Mouse (Mus musculus): ENCODE results near the gene Kdm4b. TPM values are rescaled to one million over a fixed set of nuclear protein-coding genes. Genes with fewer than 3 reads are reported as not detected.

Kdm4b gene
- polyA plus RNA-seq, 2 experiments from 2014 or later, result 6.4 to 6.8 TPM

GRCm38 (mm10) chr17:56348586-56348985 lies 22.7 kb downstream of the Kdm4b start:
- no peak for ATAC-seq

DNA sequence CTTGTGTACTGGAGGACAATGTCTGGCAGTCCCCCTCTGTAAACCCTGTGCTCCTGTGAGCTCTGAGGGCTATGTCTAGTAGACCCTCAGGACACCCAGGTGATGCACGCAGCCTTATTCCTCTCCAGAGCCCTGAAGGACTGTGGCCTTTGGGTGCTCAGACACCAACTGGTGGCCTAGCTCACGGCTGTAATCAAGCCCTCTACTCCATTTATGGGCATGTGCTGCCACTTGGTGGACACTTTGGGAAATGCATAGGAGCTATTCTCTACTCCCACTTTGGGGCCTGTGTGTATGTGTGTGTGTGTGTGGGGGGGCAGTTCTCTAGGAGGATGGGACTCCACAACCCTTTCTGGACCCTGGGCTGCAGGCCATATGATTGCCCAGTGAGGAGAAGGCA lies 24.8 kb downstream of the Kdm4b start:
- ATAC-seq, result peak; percentile 78

DNA sequence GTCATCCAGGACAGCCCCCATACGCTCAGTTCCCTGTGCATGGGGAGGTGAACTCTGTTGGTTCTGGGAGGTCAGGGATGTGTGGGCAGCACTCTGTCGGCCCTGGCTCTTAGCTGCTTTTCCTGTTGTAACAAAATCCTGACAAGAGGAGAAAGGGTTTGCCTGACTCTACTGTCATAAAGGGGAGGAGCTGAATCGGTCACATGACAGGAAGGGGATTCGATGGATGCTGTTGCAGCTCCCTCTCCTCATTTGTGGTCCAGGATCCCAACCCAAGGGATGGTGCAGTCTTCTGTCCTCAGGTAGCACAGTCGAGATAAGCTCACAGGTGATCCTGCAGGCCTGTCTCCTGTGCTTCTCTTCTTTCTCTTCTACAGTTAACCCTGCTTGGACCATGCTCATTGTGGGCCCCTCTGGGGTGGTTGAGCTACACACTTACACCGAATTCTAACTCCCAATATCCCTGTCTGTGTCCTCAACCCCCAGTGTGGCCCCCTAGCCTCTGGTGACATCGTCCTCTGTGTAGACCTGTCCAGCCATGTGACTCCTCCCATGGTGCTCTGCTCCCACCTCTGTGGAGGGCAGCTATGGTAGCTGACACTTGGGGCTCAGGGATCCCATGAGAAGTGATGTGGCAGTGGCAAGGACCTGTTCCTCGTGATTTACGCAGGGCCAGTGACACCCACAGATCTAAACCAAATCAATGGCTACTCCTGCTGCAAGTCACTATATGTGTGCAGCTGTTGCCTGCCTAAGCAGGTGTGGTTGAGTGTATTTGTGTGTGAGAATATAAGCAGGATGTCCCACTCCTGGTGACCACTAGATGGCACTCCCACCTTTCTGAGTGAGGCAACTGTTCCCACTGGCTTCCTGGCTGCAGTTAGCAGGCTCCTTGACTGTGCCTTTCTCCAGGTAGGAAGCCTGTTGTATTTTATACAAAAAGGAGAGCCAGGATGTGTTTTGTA lies 31.3 kb downstream of the Kdm4b start:
- peak; percentile 71 for ATAC-seq

GRCm38 (mm10) chr17:56359183-56359725 lies 33.4 kb downstream of the Kdm4b start:
- no peak for ATAC-seq

DNA sequence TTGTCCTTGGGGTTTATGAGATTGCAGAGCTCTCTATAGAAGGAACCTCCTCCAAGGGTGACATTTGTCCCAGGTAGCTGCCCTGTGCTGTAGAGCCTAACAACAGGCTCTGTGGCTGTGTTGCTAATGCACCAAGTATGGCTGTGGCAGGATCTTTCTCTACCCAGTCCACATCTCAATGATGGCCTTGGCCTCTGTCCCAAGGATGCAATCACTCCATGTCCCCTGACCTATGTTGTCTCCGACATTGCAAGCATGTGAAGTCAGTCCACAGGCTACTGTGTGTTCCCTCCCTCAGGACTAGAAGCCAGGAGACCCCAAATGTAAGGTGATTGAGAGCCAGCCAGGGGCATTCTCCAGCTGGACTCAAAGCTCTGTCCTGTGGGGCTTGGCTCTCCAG lies 34.0 kb downstream of the Kdm4b start:
- no peak for ATAC-seq

- ATAC-seq, result no peak
These were observed 34.6 kb downstream of the Kdm4b start for GRCm38 (mm10) chr17:56360451-56360850.

DNA sequence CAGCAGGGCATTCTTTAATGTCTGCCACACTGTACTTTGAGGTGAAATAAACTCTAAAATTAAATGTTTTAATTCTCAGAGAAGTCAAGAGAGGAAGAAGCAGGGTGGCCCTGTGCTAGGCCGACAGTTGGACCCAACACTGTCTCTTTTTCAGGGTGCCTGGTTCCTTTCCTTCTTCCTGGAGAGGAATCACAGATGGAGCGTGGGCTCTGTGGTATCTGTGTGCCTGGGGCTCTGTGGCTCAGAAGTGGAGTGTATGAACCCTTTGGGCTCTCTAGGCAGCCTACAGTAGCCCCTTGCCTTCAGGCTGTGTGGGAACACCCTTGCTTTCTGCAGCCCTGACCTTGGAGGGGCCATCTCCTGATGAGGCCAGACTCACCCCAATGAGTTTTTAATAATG lies 35.7 kb downstream of the Kdm4b start:
- ATAC-seq, result no peak

DNA sequence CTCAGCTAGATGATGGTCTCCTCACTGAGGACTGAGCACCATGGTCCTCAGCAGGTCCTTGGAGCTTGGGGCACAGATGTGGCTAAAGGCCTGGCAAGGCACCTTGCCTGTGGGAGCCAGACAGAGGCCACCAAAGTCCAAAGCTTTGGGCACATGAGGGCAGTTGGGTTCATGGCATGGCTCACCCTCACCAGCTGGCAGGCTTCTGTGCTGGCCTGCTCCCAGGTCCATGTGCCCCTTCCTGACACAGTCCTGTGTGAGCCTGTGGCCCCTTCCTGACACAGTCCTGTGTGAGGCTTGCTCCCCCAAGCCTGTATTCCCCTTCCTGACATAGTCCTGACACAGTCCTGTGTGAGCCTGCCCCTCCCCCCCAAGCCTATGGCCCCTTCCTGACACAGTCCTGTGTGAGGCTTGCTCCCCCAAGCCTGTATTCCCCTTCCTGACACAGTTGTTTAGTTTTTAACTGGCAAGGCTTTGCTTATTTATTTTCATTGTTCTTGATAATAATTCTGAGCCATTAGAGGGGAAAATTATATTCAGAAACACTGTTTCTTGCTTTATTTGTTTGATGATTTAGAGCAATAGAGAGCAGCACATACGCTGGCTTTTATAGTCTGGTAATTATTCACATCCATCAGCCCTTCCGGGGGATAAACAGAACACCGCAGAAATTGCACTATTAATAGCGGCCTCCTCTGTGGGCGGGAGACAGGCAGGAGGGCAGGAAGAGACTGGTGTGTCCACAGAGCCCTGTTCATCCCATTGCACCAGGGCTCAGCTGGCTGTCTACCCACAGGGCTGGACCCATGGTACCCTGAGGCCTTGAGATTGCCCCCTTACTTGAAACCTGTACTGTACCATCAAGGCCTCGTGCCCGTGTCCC lies 40.2 kb downstream of the Kdm4b start:
- no peak for ATAC-seq

GRCm38 (mm10) chr17:56368291-56368790 lies 42.5 kb downstream of the Kdm4b start:
- ATAC-seq, result no peak

GRCm38 (mm10) chr17:56370090-56370489 lies 44.2 kb downstream of the Kdm4b start:
- no peak for ATAC-seq

DNA sequence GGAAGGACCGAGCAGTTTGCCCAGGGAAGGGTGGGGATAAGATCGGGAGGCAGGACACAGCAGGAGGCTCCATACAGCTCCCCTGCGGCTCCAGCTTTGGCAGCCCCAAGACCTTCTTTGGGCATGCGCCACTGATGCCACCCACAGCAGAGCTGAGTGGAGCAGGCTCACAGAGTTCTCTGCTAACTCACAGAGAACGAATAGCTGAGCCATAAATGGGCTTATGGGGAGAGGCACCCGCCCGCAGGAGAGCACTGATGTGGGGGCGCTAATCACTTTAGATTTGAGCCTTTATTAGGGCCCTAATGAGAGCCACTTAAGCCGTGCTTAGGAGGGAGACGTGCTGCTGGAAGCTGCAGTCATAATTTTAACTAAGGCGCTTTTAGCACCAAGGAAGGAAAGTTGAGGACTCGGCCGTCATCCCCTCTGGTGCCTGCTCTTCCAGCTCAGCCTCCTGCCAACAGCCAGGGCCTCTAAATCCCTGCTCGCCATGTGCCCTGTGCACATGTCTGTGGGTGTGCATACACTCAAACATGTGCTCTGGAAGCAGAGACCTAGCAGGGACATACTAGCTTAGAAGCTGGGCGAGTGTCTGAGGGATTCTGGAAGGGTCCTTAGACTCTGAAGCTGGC lies 45.3 kb downstream of the Kdm4b start:
- ATAC-seq, result no peak

DNA sequence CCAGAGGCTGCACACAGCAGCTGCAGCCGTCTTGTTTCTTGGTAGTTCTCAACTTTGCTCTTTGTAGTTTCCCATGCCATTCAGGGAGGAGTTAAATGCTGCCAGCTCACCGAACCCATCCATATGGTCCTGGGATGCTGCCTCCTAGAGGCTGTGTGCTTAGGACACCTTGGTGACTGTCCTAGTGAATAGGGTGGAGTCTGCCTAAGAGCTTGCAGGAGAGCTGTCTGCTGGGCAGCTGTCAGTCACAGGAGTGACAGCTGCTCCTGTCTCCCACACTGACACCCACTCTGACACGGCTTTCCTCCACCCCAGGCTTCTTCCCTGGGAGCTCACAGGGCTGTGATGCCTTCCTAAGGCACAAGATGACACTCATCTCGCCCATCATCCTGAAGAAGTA lies 46.2 kb downstream of the Kdm4b start:
- ATAC-seq, result no peak

- no peak for ATAC-seq
These were observed 47.5 kb downstream of the Kdm4b start for GRCm38 (mm10) chr17:56373136-56374034.

DNA sequence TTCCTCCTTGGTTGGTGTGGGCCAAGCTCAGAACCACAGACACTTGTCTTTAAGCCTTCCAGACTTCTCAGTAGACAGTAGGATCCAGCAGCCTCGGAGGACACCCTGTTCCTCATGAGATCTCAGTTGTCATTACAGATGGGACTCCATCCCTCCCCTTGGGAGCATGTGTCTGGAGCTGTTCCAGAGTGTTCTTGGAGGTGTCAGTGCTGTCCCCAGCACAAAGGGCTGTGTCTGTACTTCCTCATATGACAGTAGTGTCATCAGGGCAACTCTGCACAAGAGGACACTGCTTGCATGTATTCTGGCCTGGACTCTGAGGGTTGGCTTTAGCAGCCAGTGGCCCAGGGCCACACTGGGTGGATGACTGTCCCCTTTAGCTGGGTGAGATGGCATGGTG lies 49.0 kb downstream of the Kdm4b start:
- no peak for ATAC-seq

DNA sequence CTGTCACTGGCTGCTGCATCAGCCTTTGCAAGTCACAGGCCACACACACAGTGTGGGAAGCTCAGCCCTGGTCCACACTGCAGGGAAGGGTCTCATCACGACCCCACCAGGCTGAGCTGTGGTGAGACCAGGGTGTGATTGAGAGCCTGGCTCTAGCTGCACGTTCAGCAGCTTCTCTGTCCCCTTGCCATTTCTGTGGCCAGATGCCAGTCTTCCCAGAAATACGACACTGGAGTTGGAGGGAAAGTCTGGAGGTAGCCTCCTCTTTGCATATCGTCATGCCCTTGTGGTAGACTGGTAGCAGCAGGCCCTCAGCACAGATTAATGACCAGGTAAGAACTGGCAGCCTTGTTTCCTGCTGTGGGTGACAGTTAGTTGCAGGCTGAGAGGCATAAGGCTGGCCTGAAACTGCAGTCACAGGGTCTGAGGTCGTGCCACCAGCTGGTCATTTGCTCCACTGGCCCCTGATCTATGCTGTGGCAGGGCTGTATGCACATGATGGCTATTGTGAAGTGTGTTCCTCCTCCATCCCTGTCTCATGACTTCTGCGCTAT lies 53.5 kb downstream of the Kdm4b start:
- ATAC-seq, result no peak

DNA sequence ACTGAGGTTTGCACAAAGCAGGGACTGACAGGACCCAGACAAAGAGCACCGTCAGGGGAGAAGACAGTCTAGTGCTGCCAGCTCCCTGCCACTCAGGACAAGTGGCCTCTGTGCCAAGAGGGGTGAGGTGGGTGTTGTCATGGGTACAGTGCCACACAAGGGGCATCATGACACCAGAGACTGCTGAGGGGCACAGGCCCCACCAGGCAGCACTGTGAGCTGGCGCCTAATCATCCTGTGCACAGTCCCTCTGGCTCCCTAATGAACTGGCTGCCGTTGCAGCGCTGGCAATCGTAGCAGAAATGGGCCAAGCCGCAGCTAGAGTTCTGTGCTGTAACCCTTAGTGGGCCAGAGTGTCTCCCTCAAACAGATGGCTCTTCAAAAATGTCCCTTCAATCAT lies 54.4 kb downstream of the Kdm4b start:
- no peak for ATAC-seq

GRCm38 (mm10) chr17:56381183-56381582 lies 55.3 kb downstream of the Kdm4b start:
- no peak for ATAC-seq

DNA sequence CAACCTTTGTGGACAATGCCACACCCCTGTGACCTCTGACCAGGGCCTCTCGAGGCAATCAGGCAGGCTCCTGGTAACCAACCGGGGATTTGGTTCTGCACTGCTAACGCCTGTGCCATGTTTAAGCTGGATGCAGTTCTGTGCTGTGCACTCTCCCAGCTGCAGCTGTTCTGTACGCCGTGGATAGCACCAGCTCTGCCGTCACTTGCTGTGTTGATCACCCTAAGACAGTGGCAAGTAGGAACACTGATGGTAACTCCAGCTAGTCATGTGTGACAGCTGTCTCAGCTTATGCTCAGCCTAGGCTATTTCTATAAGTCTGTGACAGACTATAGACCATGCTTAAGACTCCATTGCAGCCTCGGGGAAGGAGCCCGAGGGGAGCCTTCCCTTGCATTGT lies 57.1 kb downstream of the Kdm4b start:
- ATAC-seq, result no peak

GRCm38 (mm10) chr17:56384903-56385302 lies 59.0 kb downstream of the Kdm4b start:
- no peak for ATAC-seq

GRCm38 (mm10) chr17:56387612-56388011 lies 61.8 kb downstream of the Kdm4b start:
- no peak for ATAC-seq

- no peak for ATAC-seq
These were observed 67.4 kb downstream of the Kdm4b start for GRCm38 (mm10) chr17:56393238-56393637.
